Mouse (Mus musculus) intestine, embryonic 16.5 days (tissue): ENCODE measurements around the gene Snai1. TPM values are rescaled to one million over a fixed set of nuclear protein-coding genes. Genes with fewer than 3 reads are reported as not detected.

Experiments used
- ATAC-seq: fragments of 200-750 bp; cut with Nextera tagmentation; 2 replicates; pipeline ENCODE4 v1.8.0; 2017; ENCODE audit warnings: moderate TSS enrichment, moderate library complexity
- H3K27ac ChIP-seq: fragments of 300-500 bp; sonication (generic); 2 replicates; pipeline ENCODE4 v1.5.1; 2014; ENCODE audit warnings: mild to moderate bottlenecking, low read length
- H3K27me3 ChIP-seq: fragments of 300-500 bp; sonication (generic); replicated peaks from 2 replicates; pipeline ENCODE4 v1.6.1; 2014; ENCODE audit warnings: low read length, control low read depth, mixed read lengths; ENCODE audit not compliant: control insufficient read depth, insufficient read depth
- H3K36me3 ChIP-seq: fragments of 300-500 bp; sonication (generic); 2 replicates; pipeline ENCODE4 v1.6.1; 2014; ENCODE audit warnings: low read length, control low read depth; ENCODE audit not compliant: control insufficient read depth, insufficient read depth
- H3K4me1 ChIP-seq: fragments of 300-500 bp; sonication (generic); 2 replicates; pipeline ENCODE4 v1.6.1; 2014; ENCODE audit warnings: low read length, control low read depth, mixed read lengths; ENCODE audit not compliant: control insufficient read depth, insufficient read depth
- H3K4me2 ChIP-seq: fragments of 300-500 bp; sonication (generic); 2 replicates; pipeline ENCODE4 v1.6.1; 2014; ENCODE audit warnings: low read depth, low read length, control low read depth
- H3K4me3 ChIP-seq: fragments of 300-500 bp; sonication (generic); 2 replicates; pipeline ENCODE4 v1.5.1; 2014; ENCODE audit warnings: mild to moderate bottlenecking, low read length
- H3K9ac ChIP-seq: fragments of 300-500 bp; sonication (generic); 2 replicates; pipeline ENCODE4 v1.6.1; 2014; ENCODE audit warnings: low read depth, low read length
- H3K9me3 ChIP-seq: fragments of 300-500 bp; sonication (generic); 2 replicates; pipeline ENCODE4 v1.6.1; 2016; ENCODE audit warnings: low read length, control low read depth; ENCODE audit not compliant: control insufficient read depth
- WGBS: fragments of 180-500 bp; shearing (Covaris S2); extraction: QIAGEN DNeasy Blood & Tissue Kit; methylation state at CpG from one replicate; pipeline ENCODE4 v1.1.7; 2014; 5-methylcytosine and 5-hydroxymethylcytosine counted together
- polyA plus RNA-seq: library from polyadenylated mRNA; unstranded; fragments of >200 nt; fragmentation: Nextera tagmentation; extraction: Ambion mirVana; gene quantifications from 2 replicates; pipeline ENCODE4 v1.2.1, GENCODE M21; 2015

Gene Snai1
- polyA plus RNA-seq, 1 experiment from 2014 or later = 15.6 TPM

DNA sequence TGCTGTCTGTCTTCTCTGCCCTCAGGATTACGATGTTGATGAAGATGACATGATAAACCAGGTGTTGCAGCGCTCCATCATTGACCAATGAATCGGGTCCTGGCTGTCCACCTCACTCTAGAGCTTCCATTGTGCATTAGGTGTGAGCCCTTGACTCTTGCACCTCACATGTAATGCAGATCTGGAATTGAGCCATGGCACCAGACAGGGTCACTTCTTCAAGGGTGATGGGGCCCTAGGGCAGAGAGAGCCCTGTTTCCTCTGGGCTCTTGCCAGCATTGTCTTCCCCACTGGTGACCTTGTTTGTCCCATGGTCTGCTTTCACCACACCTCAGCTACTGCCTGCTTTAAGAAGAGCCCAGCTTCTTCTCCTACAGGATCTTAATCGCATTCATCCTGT lies 23.4 kb upstream of the Snai1 start:
- Histone ChIP-seq H3K4me1 (no peaks in the 10 kb centered on the region), H3K27ac (no peak overlapping the region), H3K9me3 (no peaks in the 10 kb centered on the region), H3K36me3 (peaks cover 33% of the 10 kb centered on the region), H3K9ac (no peak overlapping the region), H3K4me3 (no peak overlapping the region), H3K4me2 (no peak overlapping the region), H3K27me3 (no peaks in the 10 kb centered on the region)
- 95% methylated on average over 4 of the region's 4 CpGs for WGBS
- no peak for ATAC-seq

DNA sequence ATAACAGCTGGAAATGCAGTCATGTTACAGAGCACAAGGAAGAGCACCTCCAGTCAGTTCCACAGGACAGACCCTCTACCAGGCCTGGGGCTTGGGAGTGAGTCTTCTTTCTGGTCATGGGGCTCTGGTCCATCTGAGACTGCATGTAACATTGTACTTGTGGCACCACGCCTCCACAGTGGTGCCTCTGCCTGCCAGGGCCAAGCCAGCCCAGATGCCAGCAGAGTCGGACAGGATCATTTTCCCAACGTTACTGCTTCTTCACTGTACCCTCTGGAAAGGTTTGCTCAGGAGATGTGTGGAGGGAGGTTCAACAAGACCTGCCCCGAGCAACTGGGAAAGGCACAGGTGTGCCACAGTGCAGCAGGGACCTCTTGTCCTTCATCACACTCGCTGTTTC lies 22.3 kb upstream of the Snai1 start:
- 90% methylated on average over 5 of the region's 5 CpGs for WGBS
- H3K4me3 ChIP-seq = no peak overlapping the region
- H3K4me2 ChIP-seq = no peak overlapping the region
- H3K27me3 ChIP-seq = no peaks in the 10 kb centered on the region
- ATAC-seq = no peak
- no peak overlapping the region for H3K9ac ChIP-seq
- H3K9me3 ChIP-seq = no peaks in the 10 kb centered on the region
- no peaks in the 10 kb centered on the region for H3K4me1 ChIP-seq
- H3K27ac ChIP-seq = no peak overlapping the region
- peaks cover 32% of the 10 kb centered on the region for H3K36me3 ChIP-seq

- Histone ChIP-seq H3K27me3 (no peaks in the 10 kb centered on the region), H3K4me2 (no peak overlapping the region), H3K9ac (no peak overlapping the region), H3K4me3 (no peak overlapping the region), H3K27ac (no peak overlapping the region), H3K36me3 (peaks cover 3% of the 10 kb centered on the region), H3K9me3 (no peaks in the 10 kb centered on the region), H3K4me1 (no peaks in the 10 kb centered on the region)
- 76% methylated on average over 5 of the region's 5 CpGs for WGBS
- no peak for ATAC-seq
Measured at GRCm38 (mm10) chr2:167519606-167520252, 18.3 kb upstream of the Snai1 start.

DNA sequence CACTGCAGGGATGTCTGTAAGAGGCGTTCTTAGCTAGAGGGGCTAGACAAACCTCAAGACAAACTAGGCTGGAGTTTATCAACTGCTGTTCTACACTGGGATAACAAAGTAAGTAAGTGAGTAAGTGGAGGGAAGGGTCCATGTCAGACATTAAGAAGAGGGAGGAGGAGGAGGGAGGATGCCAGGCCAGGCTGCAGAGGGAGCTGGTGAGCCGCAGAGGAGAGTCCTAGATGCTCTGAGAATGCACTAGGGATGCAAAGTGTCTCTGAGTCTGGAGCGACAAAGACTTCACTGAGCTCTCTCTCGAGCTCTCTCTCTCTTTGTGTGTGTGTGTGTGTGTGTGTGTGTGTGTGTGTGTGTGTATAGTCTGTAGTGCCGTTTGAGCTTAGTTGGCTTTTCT lies 9.7 kb upstream of the Snai1 start:
- no peaks in the 10 kb centered on the region for H3K27me3 ChIP-seq
- no peaks in the 10 kb centered on the region for H3K36me3 ChIP-seq
- H3K4me2 ChIP-seq = no peak overlapping the region
- no peaks in the 10 kb centered on the region for H3K9me3 ChIP-seq
- H3K4me1 ChIP-seq = no peaks in the 10 kb centered on the region
- H3K4me3 ChIP-seq = no peak overlapping the region
- no peak for ATAC-seq
- no peak overlapping the region for H3K27ac ChIP-seq
- WGBS = 14% methylated on average over 5 of the region's 5 CpGs
- no peak overlapping the region for H3K9ac ChIP-seq

DNA sequence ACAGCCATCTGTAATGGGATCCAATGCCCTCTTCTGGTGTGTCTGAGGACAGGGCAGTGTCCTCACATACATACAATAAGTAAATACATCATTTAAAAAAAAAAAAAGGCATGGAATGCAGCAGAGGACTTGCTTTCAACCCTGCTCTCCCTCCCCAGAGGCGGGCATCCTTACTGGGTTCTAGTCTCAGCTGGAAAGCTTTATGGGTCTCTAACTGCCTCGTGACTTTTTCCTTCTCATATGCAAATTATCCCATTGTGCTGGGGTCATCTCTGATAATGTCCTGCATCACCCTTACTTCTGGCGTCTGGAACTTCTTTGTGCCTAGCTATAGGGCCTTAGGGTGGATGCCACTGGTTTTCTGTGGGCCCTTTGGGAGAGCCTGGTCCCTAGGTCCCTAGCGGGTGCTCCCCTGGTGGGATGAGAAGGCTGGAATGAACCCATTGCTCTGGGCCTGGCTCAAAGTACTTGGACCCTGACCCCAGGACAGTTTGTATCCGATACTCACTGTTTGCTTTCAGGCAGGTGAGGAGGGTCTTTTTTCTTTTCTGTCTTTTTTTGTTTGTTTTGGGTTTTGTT lies 8.0 kb upstream of the Snai1 start:
- no peak overlapping the region for H3K27ac ChIP-seq
- no peaks in the 10 kb centered on the region for H3K4me1 ChIP-seq
- no peak for ATAC-seq
- no peaks in the 10 kb centered on the region for H3K27me3 ChIP-seq
- no peak overlapping the region for H3K9ac ChIP-seq
- WGBS = 57% methylated on average over 5 of the region's 5 CpGs
- H3K9me3 ChIP-seq = no peaks in the 10 kb centered on the region
- H3K4me2 ChIP-seq = no peak overlapping the region
- no peak overlapping the region for H3K4me3 ChIP-seq
- no peaks in the 10 kb centered on the region for H3K36me3 ChIP-seq

DNA sequence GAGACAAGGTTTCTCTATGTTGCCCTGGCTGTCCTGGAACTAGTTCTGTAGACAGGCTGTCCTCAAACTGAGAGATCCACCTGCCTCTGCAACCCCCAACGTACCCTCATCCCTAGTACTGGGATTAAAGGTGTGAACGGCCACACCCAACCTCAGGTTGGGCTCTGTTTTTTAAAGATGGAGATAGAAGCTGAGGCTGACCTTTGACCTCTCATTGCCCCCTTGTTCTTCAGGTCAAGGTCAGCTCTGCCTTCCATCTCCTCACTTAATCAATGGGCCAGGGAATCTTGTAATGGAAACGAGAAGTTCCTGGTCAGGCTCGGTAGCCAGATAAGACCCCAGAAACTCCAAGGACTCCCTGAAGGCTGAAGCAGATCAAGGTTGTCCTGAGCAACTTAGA lies 7.5 kb upstream of the Snai1 start:
- ATAC-seq = no peak
- H3K4me2 ChIP-seq = no peak overlapping the region
- H3K27ac ChIP-seq = no peak overlapping the region
- H3K4me3 ChIP-seq = no peak overlapping the region
- no peaks in the 10 kb centered on the region for H3K36me3 ChIP-seq
- WGBS = 71% methylated on average over 4 of the region's 4 CpGs
- no peaks in the 10 kb centered on the region for H3K9me3 ChIP-seq
- no peaks in the 10 kb centered on the region for H3K27me3 ChIP-seq
- no peaks in the 10 kb centered on the region for H3K4me1 ChIP-seq
- no peak overlapping the region for H3K9ac ChIP-seq

GRCm38 (mm10) chr2:167532131-167532530 lies 5.9 kb upstream of the Snai1 start:
- WGBS = 21% methylated on average over 13 of the region's 13 CpGs
- ATAC-seq = no peak
- Histone ChIP-seq H3K4me2 (no peak overlapping the region), H3K36me3 (no peaks in the 10 kb centered on the region), H3K4me3 (no peak overlapping the region), H3K9ac (0 out of 2 replicates have a peak overlapping the region, but pooled peaks have one; percentile 3), H3K27me3 (0 out of 2 replicates have a peak, but pooled peaks cover 1% of the 10 kb centered on the region), H3K4me1 (no peaks in the 10 kb centered on the region; the same call in 1 of the 2 replicates), H3K9me3 (no peaks in the 10 kb centered on the region), H3K27ac (no peak overlapping the region)

- Histone ChIP-seq H3K9me3 (no peaks in the 10 kb centered on the region), H3K4me3 (no peak overlapping the region), H3K9ac (no peak overlapping the region), H3K27ac (no peak overlapping the region), H3K36me3 (no peaks in the 10 kb centered on the region), H3K4me2 (no peak overlapping the region), H3K27me3 (0 out of 2 replicates have a peak, but pooled peaks cover 2% of the 10 kb centered on the region), H3K4me1 (peaks cover 9% of the 10 kb centered on the region)
- ATAC-seq = no peak
Measured at GRCm38 (mm10) chr2:167533880-167534279, 4.1 kb upstream of the Snai1 start.

- Histone ChIP-seq H3K4me1 (peaks cover 18% of the 10 kb centered on the region), H3K9ac (no peak overlapping the region), H3K27ac (no peak overlapping the region), H3K36me3 (no peaks in the 10 kb centered on the region), H3K4me3 (no peak overlapping the region), H3K27me3 (0 out of 2 replicates have a peak, but pooled peaks cover 2% of the 10 kb centered on the region), H3K4me2 (no peak overlapping the region), H3K9me3 (no peaks in the 10 kb centered on the region)
- WGBS = 40% methylated on average over 10 of the region's 10 CpGs
- ATAC-seq = no peak
Measured at GRCm38 (mm10) chr2:167536320-167536945, 1.6 kb upstream of the Snai1 start.
